ENCODE assay signal across 18 mouse cellular contexts in genomic region chr17:29918791-29919551, GRCm38 (mm10). TPM values are rescaled to one million over a fixed set of nuclear protein-coding genes. Genes with fewer than 3 reads are reported as not detected.
A peak's percentile ranks its signal among the peaks of the same experiment; 100 is the strongest.
DNase-seq lines count a peak whose midpoint lies in the region; ATAC-seq lines count a peak whose summit lies in the region.
"Had no signal": no experiment of that assay in that cellular context is flagged by ENCODE, and none has a peak within 500 bp of the region (broad histone marks: within the 10 kb centered on the region; RNA-seq: fewer than 3 reads in every experiment).

No protein-coding gene starts in this region.

- H3K9me3 ChIP-seq in forebrain, embryonic 14.5 days (replicated peaks; ENCODE audit: control insufficient read depth, low read length) = no peaks in the 10 kb centered on the region
- H3K9me3 ChIP-seq in forebrain, embryonic 11.5 days (ENCODE audit: control insufficient read depth, low read length) = no peaks in the 10 kb centered on the region
- H3K9me3 ChIP-seq in midbrain, embryonic 10.5 days (replicated peaks) = no peaks in the 10 kb centered on the region
- no peaks in the 10 kb centered on the region for H3K9me3 ChIP-seq in midbrain, embryonic 11.5 days (ENCODE audit: control insufficient read depth, low read length)
- H3K9me3 ChIP-seq in hindbrain, embryonic 13.5 days = no peaks in the 10 kb centered on the region; the same call in 1 of the 2 replicates
- H3K9me3 ChIP-seq in midbrain, embryonic 16.5 days (replicated peaks; ENCODE audit: control insufficient read depth, low read length, poor library complexity, severe bottlenecking) = no peaks in the 10 kb centered on the region
- H3K9me3 ChIP-seq: embryonic facial prominence, embryonic 15.5 days had no signal

- peak; percentile 76 for ATAC-seq in forebrain, embryonic 14.5 days
- ATAC-seq in forebrain, embryonic 11.5 days (replicated peaks; ENCODE audit: low FRiP score) = no peak
- no peak for ATAC-seq in midbrain, embryonic 11.5 days (ENCODE audit: low FRiP score)
- peak; percentile 84 for ATAC-seq in hindbrain, embryonic 13.5 days (ENCODE audit: low FRiP score)
- peak; percentile 60; the same call in 1 of the 2 replicates for ATAC-seq in midbrain, embryonic 16.5 days
- ATAC-seq: Patski had no signal

- no peak overlapping the region for H3K9ac ChIP-seq in forebrain, embryonic 14.5 days (ENCODE audit: low read length)
- H3K9ac ChIP-seq in forebrain, embryonic 11.5 days (ENCODE audit: low read length) = no peak overlapping the region
- no peak overlapping the region for H3K9ac ChIP-seq in midbrain, embryonic 11.5 days (ENCODE audit: low read length)
- H3K9ac ChIP-seq in hindbrain, embryonic 13.5 days = no peak overlapping the region
- H3K9ac ChIP-seq in midbrain, embryonic 16.5 days (ENCODE audit: low read depth, low read length) = no peak overlapping the region
- H3K9ac ChIP-seq: embryonic facial prominence, embryonic 15.5 days had no signal

- H3K4me3 ChIP-seq in forebrain, embryonic 14.5 days (ENCODE audit: low read depth, low read length) = no peak overlapping the region
- H3K4me3 ChIP-seq in forebrain, embryonic 11.5 days (ENCODE audit: low read depth, low read length) = no peak overlapping the region
- no peak overlapping the region for H3K4me3 ChIP-seq in midbrain, embryonic 10.5 days
- no peak overlapping the region for H3K4me3 ChIP-seq in midbrain, embryonic 11.5 days (ENCODE audit: low read depth, low read length)
- H3K4me3 ChIP-seq in hindbrain, embryonic 13.5 days = no peak overlapping the region
- H3K4me3 ChIP-seq in midbrain, embryonic 16.5 days (ENCODE audit: low read depth, low read length) = no peak overlapping the region
- H3K4me3 ChIP-seq: embryonic facial prominence, embryonic 15.5 days; layer of hippocampus, adult 2 months had no signal

- H3K36me3 ChIP-seq in forebrain, embryonic 14.5 days (ENCODE audit: control insufficient read depth, insufficient read depth, low read length) = no peaks in the 10 kb centered on the region
- no peaks in the 10 kb centered on the region for H3K36me3 ChIP-seq in forebrain, embryonic 11.5 days (ENCODE audit: control insufficient read depth, insufficient read depth, low read length)
- H3K36me3 ChIP-seq in midbrain, embryonic 10.5 days = no peaks in the 10 kb centered on the region
- no peaks in the 10 kb centered on the region for H3K36me3 ChIP-seq in midbrain, embryonic 11.5 days (ENCODE audit: control insufficient read depth, insufficient read depth, low read length)
- H3K36me3 ChIP-seq in hindbrain, embryonic 13.5 days = no peaks in the 10 kb centered on the region
- H3K36me3 ChIP-seq in midbrain, embryonic 16.5 days (ENCODE audit: control insufficient read depth, insufficient read depth, low read length) = no peaks in the 10 kb centered on the region
- H3K36me3 ChIP-seq: embryonic facial prominence, embryonic 15.5 days had no signal

- H3K27me3 ChIP-seq in forebrain, embryonic 14.5 days (replicated peaks; ENCODE audit: control insufficient read depth, insufficient read depth, low read length) = no peaks in the 10 kb centered on the region
- H3K27me3 ChIP-seq in forebrain, embryonic 11.5 days (ENCODE audit: control insufficient read depth, insufficient read depth, low read length) = no peaks in the 10 kb centered on the region
- H3K27me3 ChIP-seq in midbrain, embryonic 10.5 days (ENCODE audit: low read depth, poor library complexity, severe bottlenecking) = peaks cover 4% of the 10 kb centered on the region; the same call in 1 of the 2 replicates
- no peaks in the 10 kb centered on the region for H3K27me3 ChIP-seq in midbrain, embryonic 11.5 days (ENCODE audit: control insufficient read depth, insufficient read depth, low read length)
- 0 out of 2 replicates have a peak, but pooled peaks cover 4% of the 10 kb centered on the region for H3K27me3 ChIP-seq in hindbrain, embryonic 13.5 days
- no peaks in the 10 kb centered on the region for H3K27me3 ChIP-seq in midbrain, embryonic 16.5 days (ENCODE audit: control insufficient read depth, insufficient read depth, low read depth, low read length)
- H3K27me3 ChIP-seq: embryonic facial prominence, embryonic 15.5 days; Patski had no signal

- H3K4me1 ChIP-seq in forebrain, embryonic 14.5 days (ENCODE audit: control insufficient read depth, insufficient read depth, low read length) = peaks cover 17% of the 10 kb centered on the region
- H3K4me1 ChIP-seq in forebrain, embryonic 11.5 days (replicated peaks; ENCODE audit: control insufficient read depth, insufficient read depth, low read length) = peaks cover 6% of the 10 kb centered on the region
- peaks cover 34% of the 10 kb centered on the region for H3K4me1 ChIP-seq in midbrain, embryonic 10.5 days
- H3K4me1 ChIP-seq in midbrain, embryonic 11.5 days (ENCODE audit: control insufficient read depth, insufficient read depth, low read length) = no peaks in the 10 kb centered on the region
- H3K4me1 ChIP-seq in hindbrain, embryonic 13.5 days (replicated peaks) = peaks cover 42% of the 10 kb centered on the region
- H3K4me1 ChIP-seq in midbrain, embryonic 16.5 days (ENCODE audit: control insufficient read depth, insufficient read depth, low read length) = peaks cover 8% of the 10 kb centered on the region

- 38% methylated on average over 13 of the region's 13 CpGs for WGBS in forebrain, embryonic 14.5 days
- 67% methylated on average over 13 of the region's 13 CpGs for WGBS in forebrain, embryonic 11.5 days
- 73% methylated on average over 13 of the region's 13 CpGs for WGBS in midbrain, embryonic 10.5 days
- 69% methylated on average over 13 of the region's 13 CpGs for WGBS in midbrain, embryonic 11.5 days
- 37% methylated on average over 13 of the region's 13 CpGs for WGBS in hindbrain, embryonic 13.5 days
- 47% methylated on average over 13 of the region's 13 CpGs for WGBS in midbrain, embryonic 16.5 days

- H3K27ac ChIP-seq in forebrain, embryonic 14.5 days (ENCODE audit: low read depth, low read length) = peak overlapping the region; percentile 14; the same call in 1 of the 2 replicates
- H3K27ac ChIP-seq in forebrain, embryonic 11.5 days (ENCODE audit: low read depth, low read length) = no peak overlapping the region
- H3K27ac ChIP-seq in midbrain, embryonic 10.5 days (replicated peaks) = peak overlapping the region; percentile 46; the same call in 1 of the 2 replicates
- H3K27ac ChIP-seq in midbrain, embryonic 11.5 days (ENCODE audit: low read depth, low read length) = no peak overlapping the region
- H3K27ac ChIP-seq in hindbrain, embryonic 13.5 days = peak overlapping the region; percentile 78
- H3K27ac ChIP-seq in midbrain, embryonic 16.5 days (ENCODE audit: low read length) = no peak overlapping the region
- H3K27ac ChIP-seq: embryonic facial prominence, embryonic 15.5 days; kidney, postnatal 0 days; layer of hippocampus, adult 2 months had no signal

- DNase-seq in forebrain, embryonic 14.5 days (ENCODE audit: low spot score) = peak; percentile 67
- DNase-seq in forebrain, embryonic 11.5 days (ENCODE audit: low spot score) = no peak
- no peak for DNase-seq in midbrain, embryonic 10.5 days (ENCODE audit: low spot score)
- no peak for DNase-seq in midbrain, embryonic 11.5 days (ENCODE audit: low spot score, missing footprints)
- DNase-seq in adrenal gland, postnatal 4 days (ENCODE audit: low spot score in 2 of 2) = no peak
- DNase-seq in yolk sac, embryonic 10.5 days (ENCODE audit: low spot score) = no peak
- DNase-seq: B cell, adult 2 months; cerebellum, adult 18-20 months; gastrocnemius, postnatal 25 days; liver; lung, adult 18-20 months; thymus, adult 2 months had no signal

- H3K4me2 ChIP-seq in forebrain, embryonic 14.5 days (ENCODE audit: low read length) = no peak overlapping the region
- H3K4me2 ChIP-seq in forebrain, embryonic 11.5 days (ENCODE audit: low read depth, low read length, severe bottlenecking) = no peak overlapping the region
- no peak overlapping the region for H3K4me2 ChIP-seq in midbrain, embryonic 11.5 days
- H3K4me2 ChIP-seq in hindbrain, embryonic 13.5 days = no peak overlapping the region
- H3K4me2 ChIP-seq in midbrain, embryonic 16.5 days (ENCODE audit: low read length) = no peak overlapping the region
- H3K4me2 ChIP-seq: embryonic facial prominence, embryonic 15.5 days had no signal

RNA-seq across cellular contexts. Expression of gene Mdga1, which starts 50.9 kb away (rescaled TPM):
- polyA plus RNA-seq in forebrain, embryonic 14.5 days (2014; fragmentation: Nextera tagmentation; extraction: Ambion mirVana) = 9.4 and 9.9 TPM in 2 replicates
- polyA plus RNA-seq in forebrain, embryonic 11.5 days (2014; fragmentation: Nextera tagmentation; extraction: Ambion mirVana) = 6.2 and 7.4 TPM in 2 replicates
- polyA plus RNA-seq in midbrain, embryonic 10.5 days (2016; fragmentation: Nextera tagmentation; extraction: Ambion mirVana) = 4.3 and 6.2 TPM in 2 replicates
- 5.8 and 6.5 TPM in 2 replicates for polyA plus RNA-seq in midbrain, embryonic 11.5 days (2014; fragmentation: Nextera tagmentation; extraction: Ambion mirVana)
- 13.4 and 13.6 TPM in 2 replicates for polyA plus RNA-seq in hindbrain, embryonic 13.5 days (2015; fragmentation: Nextera tagmentation; extraction: Ambion mirVana)
- polyA plus RNA-seq in midbrain, embryonic 16.5 days (2015; fragmentation: Nextera tagmentation; extraction: Ambion mirVana) = 14.3 and 14.7 TPM in 2 replicates
- 1 to 10 TPM; 3.1 to 6.8 TPM for total RNA-seq in adrenal gland, postnatal 4 days (2021)

Comparison
In these comparisons a context has a peak if more than half of its experiments do, and no peak if none do; other contexts are left out.
1. ATAC-seq: peak in forebrain, embryonic 14.5 days (single experiment), hindbrain, embryonic 13.5 days (single experiment) and midbrain, embryonic 16.5 days (single experiment); none in forebrain, embryonic 11.5 days (single experiment) and midbrain, embryonic 11.5 days (single experiment).
2. H3K27ac ChIP-seq: peak in forebrain, embryonic 14.5 days (single experiment), midbrain, embryonic 10.5 days (single experiment) and hindbrain, embryonic 13.5 days (single experiment); none in forebrain, embryonic 11.5 days (single experiment), midbrain, embryonic 11.5 days (single experiment) and midbrain, embryonic 16.5 days (single experiment).